Mouse (Mus musculus): ENCODE results near the gene Zfp148. TPM values are rescaled to one million over a fixed set of nuclear protein-coding genes. Genes with fewer than 3 reads are reported as not detected.
"Not testable (repeated sequence)": the region's sequence is repeated elsewhere in the genome, so short reads cannot be mapped to it uniquely, and the experiment has no call there.

Gene Zfp148
- polyA plus RNA-seq, 1 experiment, result 9.1 TPM

DNA sequence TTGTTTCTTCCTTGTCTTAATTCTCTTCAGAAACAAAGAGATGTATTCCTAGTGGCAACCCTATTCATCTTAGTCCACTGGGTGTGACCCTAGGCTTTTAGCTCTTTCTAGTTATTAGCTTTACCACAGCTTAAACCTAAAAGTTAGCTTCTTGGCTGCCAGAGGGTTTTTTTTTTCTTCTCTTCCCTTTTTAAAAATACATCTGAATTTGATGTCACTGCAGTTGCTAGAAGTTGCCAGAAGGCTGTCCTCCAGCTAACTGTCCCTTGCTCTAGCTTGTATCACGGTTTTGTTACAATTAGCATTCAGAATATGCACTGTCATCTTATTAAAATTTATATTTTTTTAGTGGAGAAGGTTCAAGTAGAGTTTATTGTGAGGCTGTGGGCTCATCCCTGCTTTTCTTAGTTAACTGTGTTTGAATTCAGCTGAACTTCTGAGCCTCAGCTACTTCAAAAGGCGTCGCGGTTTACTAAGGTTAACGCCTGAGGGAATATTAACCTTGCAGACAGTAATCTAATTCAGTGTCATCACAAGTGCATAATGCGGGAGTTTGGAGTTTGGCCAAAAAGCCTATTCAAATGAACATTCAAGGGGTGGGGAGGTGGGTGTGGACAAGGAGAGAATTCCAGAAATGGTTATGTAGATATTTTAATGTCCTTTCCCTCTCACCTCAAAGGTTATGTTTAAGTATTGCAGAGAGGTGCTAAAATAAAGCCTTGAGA lies 1.3 kb upstream of the Zfp148 start:
- no peak for DNase-seq
- 56% methylated on average over 6 of the region's 6 CpGs for WGBS
- Histone ChIP-seq H3K4me1 (ENCODE audit: control insufficient read depth, insufficient read depth, low read length) (peaks cover 10% of the 10 kb centered on the region; the same call in 1 of the 2 replicates), H3K4me3 (replicated peaks; ENCODE audit: extremely low read depth, low read depth, low read length) (no peak overlapping the region)
- TF ChIP-seq POLR2A (IDR thresholded peaks at IDR 0.05; ENCODE audit: borderline replicate concordance, extremely low read depth, low read depth, low read length) (no peak), CTCF (IDR thresholded peaks at IDR 0.05; ENCODE audit: insufficient read depth, low read length) (no peak)

DNA sequence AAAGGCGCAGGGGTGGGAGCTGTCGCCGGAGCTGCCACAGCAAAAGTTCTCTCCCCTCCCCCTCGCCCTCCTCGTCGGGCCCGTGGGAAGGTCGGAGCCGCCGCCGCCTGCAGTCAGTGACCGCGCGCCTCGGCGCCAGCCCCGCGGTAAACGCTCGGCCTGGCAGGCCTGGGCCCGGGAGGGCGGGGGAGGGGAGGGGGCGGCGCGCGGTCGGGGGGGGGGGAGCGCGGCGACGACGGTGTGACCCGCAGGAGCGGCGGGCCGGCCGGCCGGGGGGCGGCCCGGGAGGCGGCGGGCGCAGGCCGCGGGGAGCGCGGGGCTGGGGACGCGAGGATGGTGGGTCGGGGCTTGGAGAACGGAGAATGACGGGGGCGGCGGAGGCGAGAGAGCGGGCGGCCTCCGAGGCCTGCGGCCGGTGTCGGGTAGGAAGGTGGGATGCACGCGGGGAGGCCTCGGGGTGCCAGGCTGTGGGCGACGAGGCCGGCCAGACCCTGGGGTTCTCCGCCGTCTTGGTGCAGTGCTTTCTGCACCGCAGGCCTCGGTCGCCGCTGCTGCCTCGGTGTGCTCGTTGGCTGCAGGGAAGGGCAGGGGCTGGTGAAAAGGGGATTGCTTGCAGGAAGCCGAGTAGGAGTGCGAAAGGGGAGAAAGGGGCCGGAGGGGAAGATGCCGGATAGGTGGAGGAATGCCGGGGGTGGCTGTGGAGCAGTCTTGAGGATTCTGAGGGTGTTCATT lies 412 bp downstream of the Zfp148 start:
- DNase-seq, result peak; percentile 50
- TF ChIP-seq CTCF (IDR thresholded peaks at IDR 0.05; ENCODE audit: insufficient read depth, low read length), result no peak
- TF ChIP-seq POLR2A (IDR thresholded peaks at IDR 0.05; ENCODE audit: borderline replicate concordance, extremely low read depth, low read depth, low read length), result no peak
- Histone ChIP-seq H3K4me1 (ENCODE audit: control insufficient read depth, insufficient read depth, low read length) (peaks cover 10% of the 10 kb centered on the region; the same call in 1 of the 2 replicates), H3K4me3 (replicated peaks; ENCODE audit: extremely low read depth, low read depth, low read length) (peak overlapping the region; percentile 77)
- 1% methylated on average over 54 of the region's 80 CpGs for WGBS

DNA sequence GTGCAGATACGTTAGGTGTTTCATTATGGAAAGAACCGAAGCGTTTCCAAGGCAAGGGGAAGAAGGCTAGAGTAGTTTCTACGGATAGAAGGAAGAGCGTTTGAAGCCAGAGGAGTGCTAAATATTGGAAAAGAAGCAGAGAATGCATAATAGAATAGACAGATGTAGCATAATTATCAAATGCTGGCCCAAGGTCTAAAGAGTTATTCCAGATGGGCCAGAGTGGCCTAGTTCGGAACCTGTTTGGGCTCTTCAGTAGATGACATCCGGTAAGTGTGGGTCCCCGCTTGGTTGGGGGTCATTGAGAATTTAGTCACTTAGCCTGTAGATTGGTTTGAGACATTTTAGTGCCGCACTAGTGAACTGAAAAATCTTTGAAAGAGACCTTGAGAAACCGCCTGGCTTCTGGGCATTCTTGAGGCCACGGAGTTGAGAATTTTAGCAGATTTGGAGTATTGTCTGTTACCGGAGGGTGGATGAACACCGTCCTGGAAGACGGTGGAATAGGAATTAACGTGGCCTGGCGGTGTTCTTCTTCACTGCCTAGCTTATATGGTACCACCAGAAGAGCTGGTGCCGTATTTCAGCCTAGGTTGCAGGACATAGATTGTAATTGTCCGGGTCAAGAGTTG lies 1.1 kb downstream of the Zfp148 start:
- 2% methylated on average over 18 of the region's 18 CpGs for WGBS
- TF ChIP-seq CTCF (IDR thresholded peaks at IDR 0.05; ENCODE audit: insufficient read depth, low read length), result no peak
- no peak for TF ChIP-seq POLR2A (IDR thresholded peaks at IDR 0.05; ENCODE audit: borderline replicate concordance, extremely low read depth, low read depth, low read length)

DNA sequence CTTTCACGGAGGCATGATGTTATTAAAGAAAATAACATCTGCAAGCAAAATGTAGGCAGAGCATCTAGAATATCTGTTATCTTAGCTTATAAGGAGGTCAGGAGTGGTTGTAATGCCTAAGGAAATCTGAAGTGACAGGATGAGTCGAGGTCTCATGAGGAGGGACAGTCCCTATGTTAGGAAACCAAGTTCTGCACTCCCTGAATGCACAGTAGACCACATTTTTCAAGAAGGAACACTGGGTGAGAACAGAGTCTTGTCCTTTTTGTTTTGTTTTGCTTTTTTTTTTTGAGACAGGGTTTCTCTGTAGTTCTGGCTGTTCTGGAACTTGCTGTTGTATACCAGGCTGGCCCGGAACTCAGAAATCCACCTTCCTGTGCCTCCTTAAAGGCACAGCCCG lies 1.7 kb downstream of the Zfp148 start:
- WGBS, result 5% methylated on average over 4 of the region's 4 CpGs
- Histone ChIP-seq H3K4me1 (ENCODE audit: control insufficient read depth, insufficient read depth, low read length) (peaks cover 12% of the 10 kb centered on the region; the same call in 1 of the 2 replicates), H3K4me3 (replicated peaks; ENCODE audit: extremely low read depth, low read depth, low read length) (peak overlapping the region; percentile 28)
- DNase-seq, result no peak
- TF ChIP-seq POLR2A (IDR thresholded peaks at IDR 0.05; ENCODE audit: borderline replicate concordance, extremely low read depth, low read depth, low read length), result no peak
- TF ChIP-seq CTCF (IDR thresholded peaks at IDR 0.05; ENCODE audit: insufficient read depth, low read length), result no peak

More for the DNA sequence above, 1.1 kb downstream of the Zfp148 start:
- peaks cover 10% of the 10 kb centered on the region; the same call in 1 of the 2 replicates for H3K4me1 ChIP-seq (ENCODE audit: control insufficient read depth, insufficient read depth, low read length)
- peak overlapping the region; percentile 47 for H3K4me3 ChIP-seq (replicated peaks; ENCODE audit: extremely low read depth, low read depth, low read length)
- DNase-seq, result no peak

GRCm38 (mm10) chr16:33383584-33383983 lies 2.9 kb downstream of the Zfp148 start:
- H3K4me1 ChIP-seq (ENCODE audit: control insufficient read depth, insufficient read depth, low read length), result peaks cover 12% of the 10 kb centered on the region; the same call in 1 of the 2 replicates
- 90% methylated on average over 3 of the region's 3 CpGs for WGBS
- no peak for DNase-seq
- H3K4me3 ChIP-seq (replicated peaks; ENCODE audit: extremely low read depth, low read depth, low read length), result no peak overlapping the region
- TF ChIP-seq CTCF (IDR thresholded peaks at IDR 0.05; ENCODE audit: insufficient read depth, low read length) (no peak), POLR2A (IDR thresholded peaks at IDR 0.05; ENCODE audit: borderline replicate concordance, extremely low read depth, low read depth, low read length) (no peak)

- WGBS, result 76% methylated on average over 2 of the region's 2 CpGs
- H3K4me3 ChIP-seq (replicated peaks; ENCODE audit: extremely low read depth, low read depth, low read length); DNase-seq: not testable (repeated sequence)
- H3K4me1 ChIP-seq (ENCODE audit: control insufficient read depth, insufficient read depth, low read length), result peaks cover 12% of the 10 kb centered on the region; the same call in 1 of the 2 replicates
These were observed 3.4 kb downstream of the Zfp148 start for GRCm38 (mm10) chr16:33384057-33384456.

DNA sequence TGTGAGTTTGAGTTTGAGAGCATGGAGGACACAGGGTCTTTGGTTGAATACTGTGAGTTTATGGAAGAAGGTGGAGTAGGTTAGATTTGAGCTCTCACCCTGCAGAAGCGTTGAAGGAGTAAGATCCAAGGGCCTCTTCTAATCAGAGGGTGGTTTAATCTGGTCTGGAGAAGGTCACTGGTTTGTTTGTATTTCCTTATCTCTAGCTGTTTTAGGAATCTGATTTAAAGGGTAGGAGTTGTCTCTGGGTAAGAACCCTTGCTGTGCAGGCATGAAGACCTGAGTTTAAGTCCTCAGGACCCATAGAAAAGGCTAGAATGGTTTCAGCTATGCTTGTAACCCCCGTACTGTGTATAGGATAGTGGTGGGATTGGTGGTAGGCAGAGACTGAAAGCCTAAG lies 6.4 kb downstream of the Zfp148 start:
- WGBS, result 66% methylated on average over 2 of the region's 2 CpGs
- Histone ChIP-seq H3K4me1 (ENCODE audit: control insufficient read depth, insufficient read depth, low read length) (peaks cover 13% of the 10 kb centered on the region; the same call in 1 of the 2 replicates), H3K4me3 (replicated peaks; ENCODE audit: extremely low read depth, low read depth, low read length) (no peak overlapping the region)
- TF ChIP-seq POLR2A (IDR thresholded peaks at IDR 0.05; ENCODE audit: borderline replicate concordance, extremely low read depth, low read depth, low read length) (no peak), CTCF (IDR thresholded peaks at IDR 0.05; ENCODE audit: insufficient read depth, low read length) (no peak)
- no peak for DNase-seq

DNA sequence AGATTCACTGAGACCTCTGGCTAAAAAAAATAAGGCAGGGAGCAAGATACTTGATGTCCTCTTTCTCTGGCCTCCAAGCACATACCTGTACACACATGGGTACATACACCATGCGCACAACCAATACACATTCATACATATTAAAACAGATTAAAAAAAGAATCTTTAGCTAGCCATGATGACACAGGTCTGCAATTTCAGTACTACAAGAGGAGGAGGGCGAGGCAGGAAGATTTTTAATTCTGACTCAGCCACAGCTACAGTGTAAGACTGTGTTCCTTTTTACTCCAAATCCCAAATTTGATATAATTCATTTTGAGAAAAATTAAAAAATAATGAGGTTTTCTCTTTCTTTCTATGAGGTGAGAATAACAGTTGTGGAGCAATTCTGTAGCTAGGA lies 6.8 kb downstream of the Zfp148 start:
- H3K4me1 ChIP-seq (ENCODE audit: control insufficient read depth, insufficient read depth, low read length), result peaks cover 11% of the 10 kb centered on the region; the same call in 1 of the 2 replicates
- no peak overlapping the region for H3K4me3 ChIP-seq (replicated peaks; ENCODE audit: extremely low read depth, low read depth, low read length)
- TF ChIP-seq CTCF (IDR thresholded peaks at IDR 0.05; ENCODE audit: insufficient read depth, low read length) (no peak), POLR2A (IDR thresholded peaks at IDR 0.05; ENCODE audit: borderline replicate concordance, extremely low read depth, low read depth, low read length) (no peak)
- DNase-seq, result no peak
- WGBS, result 91% methylated on average over 2 of the region's 2 CpGs

- Histone ChIP-seq H3K4me3 (replicated peaks; ENCODE audit: extremely low read depth, low read depth, low read length) (peak overlapping the region; percentile 71), H3K4me1 (ENCODE audit: control insufficient read depth, insufficient read depth, low read length) (peaks cover 14% of the 10 kb centered on the region)
- peak; percentile 37; the same call in 1 of the 2 replicates for TF ChIP-seq POLR2A (IDR thresholded peaks at IDR 0.05; ENCODE audit: borderline replicate concordance, extremely low read depth, low read depth, low read length)
- no peak for TF ChIP-seq CTCF (IDR thresholded peaks at IDR 0.05; ENCODE audit: insufficient read depth, low read length)
- WGBS, result under 1% methylated on average over 28 of the region's 28 CpGs
- peak; percentile 74 for DNase-seq
These were observed 19.5 kb downstream of the Zfp148 start for GRCm38 (mm10) chr16:33399913-33400782.

Measured in lung, adult 2 months (tissue).